Mouse (Mus musculus) cerebellum, adult 18-20 months (tissue): ENCODE measurements around the gene Tnnt1.

Source experiments
- DNase-seq, 2 experiments: peaks; one replicate each; pipeline ENCODE4 v3.0.0; 2021

Tnnt1 gene

GRCm38 (mm10) chr7:4496468-4496867, 19.7 kb downstream of the Tnnt1 start:
- no peak for DNase-seq

- no peak for DNase-seq
Observed at GRCm38 (mm10) chr7:4493991-4494390, 22.2 kb downstream of the Tnnt1 start.

GRCm38 (mm10) chr7:4492284-4493224, 23.6 kb downstream of the Tnnt1 start:
- DNase-seq = no peak

GRCm38 (mm10) chr7:4491308-4491707, 24.9 kb downstream of the Tnnt1 start:
- no peak for DNase-seq

GRCm38 (mm10) chr7:4482281-4482680, 33.9 kb downstream of the Tnnt1 start:
- no peak for DNase-seq

- DNase-seq = peak; percentile 60
Observed at GRCm38 (mm10) chr7:4479674-4480073, 36.5 kb downstream of the Tnnt1 start.

GRCm38 (mm10) chr7:4478796-4479291, 37.3 kb downstream of the Tnnt1 start:
- DNase-seq = no peak

- peak; percentile 76 to 83 for DNase-seq
Observed at GRCm38 (mm10) chr7:4478021-4478795, 38.0 kb downstream of the Tnnt1 start.

- no peak for DNase-seq
Observed at GRCm38 (mm10) chr7:4473940-4474339, 42.2 kb downstream of the Tnnt1 start.

- peak; percentile 73 to 80 for DNase-seq
Observed at GRCm38 (mm10) chr7:4471179-4471555, 45.0 kb downstream of the Tnnt1 start.

- peak; percentile 57 to 61 for DNase-seq
Observed at GRCm38 (mm10) chr7:4470275-4471178, 45.7 kb downstream of the Tnnt1 start.

- DNase-seq = no peak
Observed at GRCm38 (mm10) chr7:4467801-4468200, 48.4 kb downstream of the Tnnt1 start.

- DNase-seq = no peak
Observed at GRCm38 (mm10) chr7:4464194-4464824, 51.9 kb downstream of the Tnnt1 start.

GRCm38 (mm10) chr7:4460576-4461434, 55.4 kb downstream of the Tnnt1 start, which contains the start of gene Eps8l1:
Gene Eps8l1 (plus strand): TSS chr7:4460674.
- DNase-seq = no peak
